Mouse (Mus musculus) erythroblast, embryonic 14.5 days (primary cell): ENCODE measurements around the gene Syn2.

ENCODE experiments used
- GATA1 ChIP-seq: IDR thresholded peaks from 2 replicates; pipeline ENCODE4 v1.6.1; 2012; ENCODE audit warnings: low read length, inconsistent platforms, mixed read lengths
- TAL1 ChIP-seq: IDR thresholded peaks from 3 replicates; pipeline ENCODE4 v1.6.1; 2012; ENCODE audit warnings: low read length, inconsistent platforms, mixed read lengths

DNA sequence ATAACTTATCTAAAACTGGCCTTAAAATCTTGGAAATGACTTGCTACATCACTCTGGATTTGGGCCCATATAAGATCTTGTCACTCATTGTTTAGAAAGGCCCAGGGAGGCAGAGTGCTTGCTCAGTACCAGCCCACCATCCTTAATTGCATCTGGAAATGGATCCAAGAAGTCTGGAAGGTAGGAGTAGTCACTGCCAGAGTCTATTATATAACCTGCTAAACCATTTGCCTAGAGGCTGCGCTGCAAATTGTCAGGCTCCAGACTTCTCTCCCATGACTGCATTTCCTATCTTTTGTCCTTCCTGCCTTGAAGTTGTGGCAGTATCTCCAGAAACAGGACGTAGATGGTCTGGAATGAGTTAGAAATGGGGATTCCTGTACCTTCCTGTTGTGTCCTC is 75.5 kb downstream of the Syn2 start:
- TF ChIP-seq TAL1 = no peak
- TF ChIP-seq GATA1 = no peak
